Mouse (Mus musculus) left cerebral cortex, adult 18-20 months (tissue): ENCODE measurements around the gene Cd2bp2. TPM values are rescaled to one million over a fixed set of nuclear protein-coding genes. Genes with fewer than 3 reads are reported as not detected.

ENCODE experiments used
- DNase-seq, 2 experiments: peaks; one replicate each; pipeline ENCODE4 v3.0.0; 2021 to 2022; ENCODE audit warnings: low spot score in 2 of 2, mixed read lengths in 1 of 2
- total RNA-seq, 2 experiments: library from RNA; stranded (reverse); gene quantifications; 2 replicates each; pipeline ENCODE4 v1.2.3; 2021

Cd2bp2 gene
- total RNA-seq, 2 experiments from 2014 or later: 88.0 to 90.2 TPM

DNA sequence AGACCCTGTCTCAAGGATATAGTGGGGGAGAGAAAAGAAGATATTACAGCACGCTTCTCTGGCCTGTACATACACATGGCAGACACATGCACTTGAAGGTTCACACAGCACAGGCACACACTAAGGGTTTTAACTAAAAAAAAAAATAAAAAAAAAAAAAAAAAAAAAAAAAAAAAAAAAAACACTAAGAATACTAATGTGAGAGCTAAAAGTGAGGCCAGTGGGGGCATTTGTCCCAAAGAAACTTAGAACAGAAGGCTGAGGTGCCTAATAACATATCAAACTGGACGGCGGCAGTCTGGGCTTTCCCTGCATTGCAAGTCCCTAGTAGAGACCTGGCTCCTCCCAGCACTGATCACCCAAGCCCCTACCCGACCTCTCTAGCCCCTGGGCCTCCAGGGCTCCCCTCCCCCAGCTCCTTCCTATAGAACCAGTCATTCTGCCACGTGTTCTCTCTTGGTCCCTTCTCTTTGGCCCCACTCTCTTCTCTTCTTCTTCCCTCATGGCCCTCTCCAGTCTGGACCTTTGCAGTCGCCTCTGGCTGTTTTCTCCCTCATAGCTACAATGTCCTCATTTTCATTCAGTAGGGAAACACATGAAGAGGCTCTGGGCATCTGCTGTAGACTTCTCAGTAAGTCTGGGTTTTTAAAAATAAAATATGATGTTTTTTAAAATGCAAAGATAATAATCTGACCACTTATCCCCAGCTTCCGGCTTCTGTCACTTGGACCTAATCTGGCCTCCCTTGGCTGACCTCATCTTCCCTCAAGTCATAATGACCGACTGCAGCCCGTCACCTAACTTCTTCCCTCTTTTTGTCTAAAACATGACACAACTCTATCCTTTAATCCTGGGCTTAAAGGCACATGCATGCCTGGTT, 50.2 kb downstream of the Cd2bp2 start:
- no peak for DNase-seq

DNA sequence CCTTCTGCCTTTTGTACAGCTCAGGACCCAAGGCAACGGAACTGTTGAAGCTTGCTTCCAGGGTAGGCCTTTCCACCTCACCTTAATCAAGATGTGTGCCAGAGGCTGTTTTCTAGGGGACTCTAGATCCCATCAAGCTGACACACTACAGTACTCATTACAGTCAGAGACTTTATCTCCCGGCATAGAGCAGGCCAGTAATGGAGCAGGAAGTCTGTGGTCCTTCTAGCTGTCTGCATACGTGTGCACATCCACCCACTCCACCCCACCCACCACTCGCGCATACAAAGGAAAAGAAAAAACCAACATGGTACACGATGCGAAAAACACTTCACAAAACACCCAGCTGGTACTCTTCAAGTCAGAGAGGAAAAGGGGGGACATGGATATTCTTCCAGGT, 51.4 kb downstream of the Cd2bp2 start:
- no peak for DNase-seq

DNA sequence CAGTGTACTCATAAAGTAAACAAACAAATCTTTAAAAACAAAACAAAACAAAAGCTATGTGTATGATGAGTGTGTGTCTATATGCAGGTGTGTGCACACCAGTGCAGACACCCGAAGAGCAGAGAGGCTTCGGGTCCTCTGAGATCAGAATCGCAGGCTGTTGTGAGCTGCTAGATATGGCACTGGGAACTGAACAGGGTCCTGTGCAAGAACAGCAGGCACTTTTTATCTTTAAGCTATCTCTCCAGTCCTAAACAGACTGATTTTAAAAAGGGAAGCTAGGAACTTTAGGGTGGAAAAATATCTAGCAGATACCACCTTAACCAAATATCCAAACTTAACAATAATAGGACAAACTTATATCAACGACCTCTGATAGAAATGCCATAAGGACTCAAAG, 53.2 kb downstream of the Cd2bp2 start:
- no peak for DNase-seq

DNA sequence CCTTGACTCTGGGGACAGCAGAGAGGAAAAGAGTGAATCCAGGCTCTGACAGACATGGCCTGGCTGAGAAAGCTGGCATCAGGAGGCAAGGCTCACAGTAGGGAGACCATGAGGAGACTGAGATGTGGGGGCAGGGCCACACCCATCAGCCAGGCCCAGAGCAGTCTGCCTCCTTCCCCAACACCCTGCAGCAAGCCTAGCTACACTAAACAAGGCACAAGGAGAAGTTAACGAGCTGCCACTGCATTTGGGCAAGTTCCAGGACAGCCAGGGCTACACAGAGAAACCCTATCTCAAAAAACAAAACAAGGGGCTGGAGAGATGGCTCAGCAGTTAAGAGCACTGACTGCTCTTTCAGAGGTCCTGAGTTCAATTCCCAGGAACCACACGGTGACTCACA, 53.6 kb downstream of the Cd2bp2 start:
- no peak for DNase-seq

Other genes starting within 250 kb of the Cd2bp2 start
- gene Asphd1, start 246.5 kb downstream of the Cd2bp2 start, total RNA-seq: 10 to 100 TPM; 39.7 to 43.3 TPM
- gene Sez6l2, start 245.5 kb downstream of the Cd2bp2 start, total RNA-seq: 100 to 1,000 TPM; 407 to 416 TPM
- gene Cdipt, start 220.1 kb downstream of the Cd2bp2 start, total RNA-seq: 100 to 1,000 TPM; 171 to 180 TPM
- gene Cdiptos, start 220.0 kb downstream of the Cd2bp2 start, total RNA-seq: under 1 TPM in 1 of 2 experiments, not detected in 1; 0.45 TPM
- 1 to 10 TPM; 8.6 to 9.5 TPM for gene Mvp, start 181.4 kb downstream of the Cd2bp2 start, total RNA-seq
- not detected for gene Pagr1b, start 179.6 kb downstream of the Cd2bp2 start, total RNA-seq
- gene Pagr1a, start 178.7 kb downstream of the Cd2bp2 start, total RNA-seq: 10 to 100 TPM; 18.7 to 35.6 TPM
- gene Gm42742, start 175.0 kb downstream of the Cd2bp2 start, total RNA-seq: 10 to 100 TPM; 45.7 to 55.3 TPM
- gene Prrt2, start 174.8 kb downstream of the Cd2bp2 start, total RNA-seq: 100 to 1,000 TPM; 202 to 211 TPM
- gene Maz, start 169.0 kb downstream of the Cd2bp2 start, total RNA-seq: 100 to 1,000 TPM; 205 to 207 TPM
- 1 to 10 TPM; 3.6 to 5.7 TPM for gene Kif22, start 153.6 kb downstream of the Cd2bp2 start, total RNA-seq
- gene Zg16, start 108.7 kb downstream of the Cd2bp2 start, total RNA-seq: not detected
- 1 to 10 TPM; 1.1 to 1.6 TPM for gene AI467606, start 104.7 kb downstream of the Cd2bp2 start, total RNA-seq
- under 1 TPM; 0.54 to 0.63 TPM for gene Qprt, start 73.8 kb downstream of the Cd2bp2 start, total RNA-seq
- under 1 TPM; 0.09 to 0.16 TPM for gene Spn, start 58.2 kb downstream of the Cd2bp2 start, total RNA-seq
- gene Tbc1d10b, start 12.4 kb upstream of the Cd2bp2 start, total RNA-seq: 10 to 100 TPM; 90.8 to 94.1 TPM
- gene Mylpf, start 12.8 kb upstream of the Cd2bp2 start, total RNA-seq: 1 to 10 TPM; 2.1 to 3.0 TPM
- gene Zfp553, start 37.0 kb upstream of the Cd2bp2 start, total RNA-seq: 10 to 100 TPM; 21.3 to 22.1 TPM
- gene Sept1, start 37.1 kb upstream of the Cd2bp2 start, total RNA-seq: 1 to 10 TPM; 4.4 to 4.5 TPM
- gene Zfp771, start 48.2 kb upstream of the Cd2bp2 start, total RNA-seq: 10 to 100 TPM; 55.2 to 57.9 TPM
- 10 to 100 TPM; 20.8 to 23.2 TPM for gene Dctpp1, start 64.7 kb upstream of the Cd2bp2 start, total RNA-seq
- gene Sephs2, start 78.0 kb upstream of the Cd2bp2 start, total RNA-seq: 10 to 100 TPM; 33.4 to 35.8 TPM
- under 1 TPM; 0.42 to 0.86 TPM for gene Itgal, start 100.2 kb upstream of the Cd2bp2 start, total RNA-seq
- gene Zfp768, start 149.5 kb upstream of the Cd2bp2 start, total RNA-seq: 10 to 100 TPM; 13.7 to 14.5 TPM
- 1 to 10 TPM; 6.6 to 7.4 TPM for gene Zfp747, start 180.0 kb upstream of the Cd2bp2 start, total RNA-seq
- gene 9130019O22Rik, start 191.1 kb upstream of the Cd2bp2 start, total RNA-seq: 1 to 10 TPM; 3.9 to 4.8 TPM
- 1 to 10 TPM; 7.4 to 7.6 TPM for gene E430018J23Rik, start 197.6 kb upstream of the Cd2bp2 start, total RNA-seq
- 1 to 10 TPM; 4.3 to 4.8 TPM for gene Zfp764, start 210.8 kb upstream of the Cd2bp2 start, total RNA-seq
- 10 to 100 TPM; 12.7 to 15.7 TPM for gene Zfp688, start 226.0 kb upstream of the Cd2bp2 start, total RNA-seq